Mouse (Mus musculus) effector memory CD4-positive, alpha-beta T cell, adult 7 months (primary cell): Measurements from ENCODE around the gene Smco2. TPM values are rescaled to one million over a fixed set of nuclear protein-coding genes. Genes with fewer than 3 reads are reported as not detected.

Experiments used
- polyA plus RNA-seq: library from polyadenylated mRNA; unstranded; fragments of 100-300 nt; shearing (Covaris generic); gene quantifications from one replicate; pipeline ENCODE4 v1.2.1, GENCODE M21; 2017

The Smco2 gene
- polyA plus RNA-seq: not detected

GRCm38 (mm10) chr6:146850050-146850449, at the start of gene Smco2:
Gene Smco2, plus strand, starts transcription at chr6:146850104.

GRCm38 (mm10) chr6:146887958-146888659, 38.2 kb downstream of the Smco2 start, which contains the start of gene Ppfibp1:
Gene Ppfibp1, plus strand, starts transcription at chr6:146888487.

Other genes starting within 250 kb of the Smco2 start
- gene Med21, start 207.6 kb upstream of the Smco2 start, polyA plus RNA-seq: 51.7 TPM
- 22.9 TPM for gene Tm7sf3, start 207.3 kb upstream of the Smco2 start, polyA plus RNA-seq
- gene Stk38l, start 125.1 kb upstream of the Smco2 start, polyA plus RNA-seq: 13.8 TPM
- gene Arntl2, start 54.0 kb upstream of the Smco2 start, polyA plus RNA-seq: 0.61 TPM
- gene Ppfibp1, start 38.4 kb downstream of the Smco2 start, polyA plus RNA-seq: 5.8 TPM
- not detected for gene 1700034J05Rik, start 104.3 kb downstream of the Smco2 start, polyA plus RNA-seq
- 0.48 TPM for gene Rep15, start 182.5 kb downstream of the Smco2 start, polyA plus RNA-seq
- gene Mrps35, start 192.7 kb downstream of the Smco2 start, polyA plus RNA-seq: 33.9 TPM
- gene Mansc4, start 236.9 kb downstream of the Smco2 start, polyA plus RNA-seq: not detected
- gene Klhl42, start 241.3 kb downstream of the Smco2 start, polyA plus RNA-seq: 6.4 TPM